Mouse (Mus musculus) liver, adult (tissue): Measurements from ENCODE around the gene 1700020N01Rik.

Experiments used
- GATA4 ChIP-seq: IDR thresholded peaks from 2 replicates; pipeline ENCODE4 v1.6.1; 2014; ENCODE audit warnings: mild to moderate bottlenecking, low read length; ENCODE audit not compliant: insufficient replicate concordance

The 1700020N01Rik gene

DNA sequence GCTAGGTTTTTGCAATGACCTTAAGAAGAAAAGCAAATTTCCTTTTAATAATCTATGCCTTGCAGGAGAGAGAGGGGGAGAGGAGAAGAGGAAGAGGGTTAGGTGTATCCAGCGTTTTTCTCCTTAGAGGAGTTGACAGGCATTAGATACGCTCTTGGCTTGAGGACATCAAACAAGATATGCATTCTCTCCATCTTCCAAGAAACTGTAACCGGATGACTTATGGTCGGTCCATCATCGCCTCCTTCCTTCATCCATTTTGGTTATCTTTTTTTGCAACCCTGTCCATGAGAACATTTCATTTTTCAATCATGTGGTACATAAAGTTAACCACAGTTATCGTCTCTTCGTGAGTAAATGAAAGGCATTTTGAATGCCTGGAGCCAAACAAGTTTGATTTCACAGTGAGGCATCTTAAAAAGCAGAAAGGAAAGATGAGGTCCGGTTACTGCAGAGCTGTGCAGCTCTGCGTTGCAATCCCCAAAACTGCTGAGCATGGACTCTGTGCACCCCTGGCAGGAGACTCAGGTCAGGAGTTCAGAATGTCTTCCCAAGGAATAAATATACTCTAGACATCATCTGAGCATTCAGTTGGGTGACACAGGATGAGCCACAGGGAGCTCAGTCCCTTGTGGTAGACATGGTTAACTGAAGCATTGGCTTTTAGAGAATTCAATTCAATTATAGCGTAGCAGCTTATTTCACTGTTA, 36.2 kb downstream of the 1700020N01Rik start:
- no peak for TF ChIP-seq GATA4

DNA sequence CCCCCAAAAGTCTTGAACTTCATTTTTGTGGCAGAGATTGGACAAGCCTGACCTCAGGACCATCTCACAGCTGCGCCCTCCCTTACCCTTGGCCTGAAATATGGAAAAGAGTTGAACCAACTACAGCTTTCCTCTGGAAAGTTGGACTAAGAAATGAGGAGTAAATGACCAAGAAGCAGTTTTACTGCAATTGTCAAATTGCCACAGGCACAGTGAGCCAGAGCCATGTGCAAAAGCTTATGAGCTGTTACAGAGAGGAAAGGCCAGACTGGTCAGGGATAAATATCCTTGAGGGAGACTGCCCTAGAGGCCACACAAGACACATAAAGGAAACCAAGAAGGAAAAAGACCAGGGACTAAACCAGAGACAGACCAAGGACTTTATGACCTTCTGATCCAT, 38.5 kb downstream of the 1700020N01Rik start:
- TF ChIP-seq GATA4 = no peak

GRCm38 (mm10) chr10:21632687-21633086, 39.7 kb downstream of the 1700020N01Rik start:
- TF ChIP-seq GATA4 = no peak

- no peak for TF ChIP-seq GATA4
These were observed 43.2 kb downstream of the 1700020N01Rik start for GRCm38 (mm10) chr10:21635988-21636710.

- TF ChIP-seq GATA4 = 0 out of 2 replicates have a peak, but pooled peaks have one; percentile 32
These were observed 43.8 kb downstream of the 1700020N01Rik start for GRCm38 (mm10) chr10:21636711-21637081.

DNA sequence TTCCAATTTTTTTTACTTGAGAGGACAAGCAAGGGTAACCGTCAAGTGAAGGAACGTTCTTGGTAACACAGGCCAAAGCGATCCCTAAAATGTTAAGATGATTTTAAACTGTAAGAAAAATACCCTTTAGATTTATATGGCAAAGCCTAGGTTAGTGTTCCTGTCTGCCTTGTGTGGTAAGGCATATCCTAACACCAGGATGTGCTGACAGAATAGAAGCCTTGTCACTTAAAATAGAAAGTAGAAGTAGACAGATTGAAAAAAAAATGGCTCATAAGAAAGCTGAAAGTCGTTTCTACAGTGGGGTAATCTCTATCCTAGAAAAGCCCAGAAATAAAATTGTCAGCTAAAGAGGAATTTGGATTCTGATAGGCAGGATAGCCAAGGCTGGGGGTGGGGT, 58.4 kb downstream of the 1700020N01Rik start:
- no peak for TF ChIP-seq GATA4

DNA sequence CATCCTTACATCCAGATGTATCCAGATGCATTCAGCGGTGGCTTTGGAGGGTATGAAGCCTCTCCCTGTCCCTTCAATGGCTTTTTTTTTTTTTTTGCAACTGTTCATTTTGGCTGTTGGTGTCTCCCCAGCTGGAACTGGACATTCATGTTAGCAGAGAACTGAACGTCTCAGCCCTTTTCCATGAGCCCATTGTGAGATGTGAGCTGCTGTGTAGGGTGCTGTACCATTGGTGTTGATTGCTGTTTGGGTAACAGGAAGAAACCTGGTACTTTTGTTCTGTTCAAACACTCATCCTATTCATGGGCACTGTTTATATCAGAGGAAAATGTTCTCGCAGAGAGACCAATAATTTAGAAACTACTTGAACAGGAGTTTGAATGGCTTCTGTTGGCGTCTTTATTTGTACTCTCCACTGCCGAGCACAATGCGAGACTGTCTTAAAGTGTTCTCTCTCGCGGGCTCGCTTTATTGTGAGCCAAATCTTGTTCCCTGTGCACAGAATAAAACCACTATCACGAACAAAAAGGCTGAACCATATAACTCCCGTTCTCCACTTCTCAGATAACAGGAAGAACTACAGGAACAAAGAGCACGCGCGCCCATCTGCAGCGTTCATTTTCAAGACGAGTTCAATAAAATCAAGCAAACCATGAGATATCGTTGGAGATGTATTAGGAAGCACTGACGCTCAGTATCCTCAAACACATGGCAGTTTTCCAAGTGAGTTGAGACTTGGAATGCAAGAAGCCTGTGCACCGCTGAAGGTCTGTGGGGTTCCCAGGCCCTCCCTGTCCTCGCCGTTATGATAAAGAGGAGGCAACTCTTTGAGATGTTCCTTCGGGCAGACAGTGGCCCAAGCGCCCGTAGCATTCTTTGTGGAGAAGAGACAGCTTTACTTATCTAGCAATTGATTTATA, 59.7 kb downstream of the 1700020N01Rik start:
- no peak for TF ChIP-seq GATA4

DNA sequence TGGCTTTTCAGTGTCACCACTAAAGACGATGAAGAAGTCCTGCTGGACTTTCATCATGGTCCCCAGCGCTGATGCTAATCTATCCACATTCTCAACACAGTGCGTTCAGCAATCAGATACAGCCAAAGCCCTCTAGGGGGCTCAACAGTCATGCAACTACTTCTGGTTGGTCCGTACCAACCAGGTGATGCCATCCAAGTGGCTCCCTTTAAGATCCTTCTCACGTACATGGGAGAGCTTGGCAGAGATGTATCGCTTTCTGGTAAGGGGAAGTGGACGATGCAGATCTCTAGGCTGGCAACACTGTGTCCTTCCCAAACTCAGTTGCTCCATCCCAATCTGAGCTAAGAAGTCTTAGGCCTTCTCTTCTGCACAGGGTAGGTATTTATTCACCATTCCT, 60.5 kb downstream of the 1700020N01Rik start:
- TF ChIP-seq GATA4 = no peak

DNA sequence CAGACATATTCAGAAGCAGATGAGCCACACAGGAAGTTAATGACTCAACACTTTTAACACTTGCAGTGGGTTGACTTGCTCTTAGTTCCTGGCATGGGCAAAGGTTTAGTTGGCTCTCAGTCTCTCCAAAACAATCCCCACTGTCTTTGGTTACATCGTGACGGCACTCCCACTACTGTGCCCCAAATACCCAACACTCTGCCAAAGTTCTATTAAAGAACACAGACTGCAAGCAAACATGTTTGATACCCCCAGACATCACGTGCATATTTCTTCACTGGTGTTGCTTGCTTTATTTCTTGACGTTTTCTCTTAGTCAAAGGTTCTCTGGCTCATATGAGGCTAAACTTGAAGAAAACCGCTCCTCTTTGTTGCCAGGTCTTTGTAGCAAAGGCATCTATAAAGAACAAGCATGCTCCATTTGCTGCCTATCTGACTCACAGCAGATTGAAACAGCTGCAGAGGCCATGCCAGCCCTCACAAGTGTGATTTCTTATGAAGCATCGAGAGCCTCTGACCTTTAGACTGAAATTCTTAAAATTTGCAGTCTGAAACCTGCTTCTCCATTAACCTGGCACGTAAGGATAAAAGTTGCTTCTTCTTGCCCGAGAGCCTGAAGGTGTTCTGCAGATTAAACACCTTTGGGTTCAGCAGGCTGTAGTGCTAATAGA, 66.8 kb downstream of the 1700020N01Rik start:
- no peak for TF ChIP-seq GATA4

DNA sequence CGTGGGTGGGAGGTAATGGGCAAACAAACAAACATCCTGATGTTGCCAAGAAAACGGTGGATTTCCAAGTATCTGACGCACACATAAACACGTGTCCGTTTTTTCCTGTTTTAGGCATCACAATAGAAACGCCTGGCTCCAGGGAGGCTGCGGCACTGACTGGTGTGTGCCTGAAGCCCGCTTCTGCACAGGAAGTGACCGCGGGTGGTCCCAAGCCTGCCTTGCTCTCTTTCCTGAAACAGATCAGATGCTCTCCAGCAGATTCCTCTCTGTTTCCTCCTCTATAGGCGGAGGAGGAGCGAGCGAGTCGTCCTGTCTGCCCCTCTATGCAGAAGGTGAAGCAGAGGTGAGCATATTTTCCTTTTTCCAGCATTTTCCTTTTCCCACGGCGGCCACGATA, 76.0 kb downstream of the 1700020N01Rik start:
- no peak; the same call in 1 of the 2 replicates for TF ChIP-seq GATA4

- TF ChIP-seq GATA4 = peak; percentile 48; the same call in 1 of the 2 replicates
These were observed 76.8 kb downstream of the 1700020N01Rik start for GRCm38 (mm10) chr10:21669750-21670161.

DNA sequence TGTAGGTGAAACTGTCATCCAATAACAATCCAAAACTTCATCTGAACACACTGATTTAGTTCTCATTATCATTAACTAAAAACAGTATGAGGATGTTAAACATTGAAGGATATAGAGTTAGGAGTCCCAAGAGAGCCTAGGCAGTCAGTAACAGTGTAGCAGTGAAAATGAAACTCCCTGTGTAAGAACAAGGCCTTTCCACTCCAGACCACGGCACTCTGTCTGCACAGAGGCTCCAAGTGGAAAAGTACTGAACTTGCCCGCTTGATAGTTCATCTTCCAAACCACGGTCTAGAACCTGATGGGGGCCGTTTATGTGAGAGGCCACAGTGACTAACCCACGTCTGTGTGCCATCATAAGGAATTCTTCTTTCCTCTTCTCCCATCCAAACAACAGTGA, 77.2 kb downstream of the 1700020N01Rik start:
- TF ChIP-seq GATA4 = no peak
